Mouse (Mus musculus): ENCODE measurements around the gene Pdpk1. TPM values are rescaled to one million over a fixed set of nuclear protein-coding genes. Genes with fewer than 3 reads are reported as not detected.

Pdpk1 gene
- 10 to 100 TPM; 75.3 to 81.9 TPM for total RNA-seq (2021)

DNA sequence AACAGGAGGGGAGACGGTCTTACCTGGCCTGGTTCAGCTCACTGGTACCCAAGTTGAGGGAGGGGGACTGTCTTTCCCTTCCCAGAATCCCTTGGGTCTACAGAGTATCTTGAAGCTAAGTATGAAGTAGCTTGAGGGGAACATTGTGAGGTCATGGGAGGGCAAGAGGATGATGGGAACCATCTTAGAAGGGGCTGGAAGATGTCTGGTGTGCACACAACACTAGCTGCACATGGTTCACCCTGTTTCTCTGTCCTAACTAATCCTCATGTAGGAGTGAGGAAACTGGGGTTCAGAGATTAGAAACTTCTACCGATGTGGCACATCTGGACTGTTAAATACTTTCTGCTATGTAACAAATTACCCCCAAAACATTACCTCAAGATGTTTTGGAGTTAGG lies at the start of gene Pdpk1:
TSS of gene Pdpk1 (minus strand) at position 101 of the 400 bp plus-strand sequence.
- intact Hi-C loops (cut with DNase I), result no loop called here
- no peak for DNase-seq (ENCODE audit: extremely low spot score in 1 of 2, low spot score in 2 of 2)

DNA sequence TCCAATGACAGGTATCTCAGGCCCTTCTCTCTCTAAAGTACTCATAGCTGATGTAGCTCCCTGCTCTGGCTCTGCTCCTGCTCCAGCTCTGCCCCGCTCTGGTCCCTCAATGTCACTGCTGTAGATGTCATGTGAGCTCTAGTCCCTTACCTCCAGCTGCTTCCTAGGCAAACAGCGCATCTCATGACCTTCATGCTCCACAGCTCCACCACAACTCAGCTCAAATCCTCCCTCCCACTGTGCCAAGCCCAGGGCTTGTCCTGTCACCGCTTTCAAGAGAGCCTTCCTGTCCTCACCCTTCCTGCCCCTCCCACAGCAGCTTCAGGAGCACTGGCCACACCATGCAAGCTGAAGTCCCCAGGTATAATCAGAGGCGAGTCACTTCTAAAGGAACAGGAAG lies 49.0 kb upstream of the Pdpk1 start:
- intact Hi-C loops (cut with DNase I), result no loop called here
- DNase-seq (ENCODE audit: extremely low spot score in 1 of 2, low spot score in 2 of 2), result peak in 1 of 2 experiments; percentile 41

DNA sequence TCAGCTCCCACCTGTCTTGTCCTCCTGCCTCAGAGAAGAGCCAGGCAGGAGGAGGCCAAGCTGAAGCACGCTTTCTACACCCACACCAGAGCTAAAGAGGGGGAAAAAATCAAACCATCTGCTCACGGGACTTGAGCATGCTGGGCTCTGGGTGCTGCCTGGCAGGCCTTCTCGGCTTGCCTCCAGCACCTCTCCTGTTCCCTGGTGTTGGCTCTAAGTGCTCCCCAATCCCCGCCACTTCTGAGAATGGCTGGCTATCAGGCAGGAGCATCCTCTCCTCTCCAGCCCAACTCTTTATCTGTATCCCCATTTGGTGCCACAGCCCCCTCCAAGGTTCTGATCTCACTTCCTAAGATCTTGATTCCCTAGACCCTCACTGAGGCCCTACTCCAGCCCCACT lies 48.5 kb upstream of the Pdpk1 start:
- intact Hi-C loops (cut with DNase I), result no loop called here
- peak; percentile 48 to 51 for DNase-seq (ENCODE audit: extremely low spot score in 1 of 2, low spot score in 2 of 2)

GRCm38 (mm10) chr17:24197032-24197824 lies 46.5 kb upstream of the Pdpk1 start:
- peak; percentile 20 to 28 for DNase-seq (ENCODE audit: extremely low spot score in 1 of 2, low spot score in 2 of 2)
- intact Hi-C loops (cut with DNase I), result no loop called here

DNA sequence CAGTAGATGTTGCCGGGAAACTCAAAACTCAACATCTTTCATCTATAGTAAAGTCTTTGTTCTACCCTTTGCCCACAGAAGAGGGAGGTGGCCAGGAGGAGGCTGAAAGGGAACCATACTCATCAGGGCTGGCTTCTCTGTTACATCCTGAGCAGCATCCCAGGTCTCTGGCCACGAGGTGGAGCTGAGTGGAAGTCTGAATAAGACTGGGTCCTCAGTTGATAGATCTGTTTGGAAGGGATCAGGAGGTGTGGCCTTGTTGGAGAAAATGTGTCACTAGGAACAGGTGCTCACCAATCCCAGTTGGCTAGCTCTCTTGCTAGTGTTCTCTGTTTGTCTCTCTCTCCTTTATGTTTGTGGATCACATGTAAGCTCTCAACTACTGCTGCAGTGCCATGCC lies 44.6 kb upstream of the Pdpk1 start:
- peak in 1 of 2 experiments; percentile 11 for DNase-seq (ENCODE audit: extremely low spot score in 1 of 2, low spot score in 2 of 2)
- intact Hi-C loops (cut with DNase I), result no loop called here

DNA sequence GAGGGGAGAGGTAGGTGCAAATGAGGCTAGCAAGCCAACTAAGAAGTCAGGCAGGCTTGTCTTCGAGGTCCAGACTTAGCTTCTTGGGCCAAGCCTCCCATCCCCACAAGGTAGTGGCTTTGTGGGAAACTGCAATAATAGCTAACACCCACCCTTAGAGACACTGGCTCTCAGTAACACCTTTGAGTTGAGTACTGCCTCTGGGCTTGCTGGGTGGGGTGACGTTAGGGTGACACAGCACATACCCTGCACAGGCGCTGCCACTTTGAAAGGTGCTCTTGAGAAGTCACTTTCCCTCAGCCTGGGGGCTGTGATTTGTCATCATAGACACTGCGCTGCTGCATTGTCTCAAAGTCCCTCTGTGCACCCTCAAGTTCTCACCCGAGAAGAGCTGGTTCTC lies 43.0 kb upstream of the Pdpk1 start:
- intact Hi-C loops (cut with DNase I), result no loop called here
- peak in 1 of 2 experiments; percentile 10 for DNase-seq (ENCODE audit: extremely low spot score in 1 of 2, low spot score in 2 of 2)

- intact Hi-C loops (cut with DNase I), result no loop called here
- peak in 1 of 2 experiments; percentile 11 for DNase-seq (ENCODE audit: extremely low spot score in 1 of 2, low spot score in 2 of 2)
These were observed 42.5 kb upstream of the Pdpk1 start for GRCm38 (mm10) chr17:24193268-24193667.

DNA sequence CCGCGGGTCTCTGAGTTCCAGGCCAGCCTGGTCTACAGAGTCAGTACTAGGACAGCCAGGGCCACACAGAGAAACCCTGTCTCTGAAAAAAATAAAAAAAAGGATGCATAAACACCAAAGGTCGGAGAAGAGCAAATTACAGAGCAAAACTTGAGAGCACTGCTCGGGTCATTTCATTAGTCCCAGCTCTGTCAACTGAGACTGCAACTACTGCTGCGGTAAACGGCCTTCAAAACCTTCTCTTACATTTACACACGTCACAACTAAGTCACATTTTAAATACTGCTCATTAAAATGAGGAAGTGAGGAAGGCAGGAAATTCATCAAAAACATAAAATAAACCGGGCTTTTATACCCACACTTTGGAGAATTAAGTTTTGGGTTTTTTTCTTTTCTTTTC lies 42.1 kb upstream of the Pdpk1 start:
- intact Hi-C loops (cut with DNase I), result no loop called here
- DNase-seq (ENCODE audit: extremely low spot score in 1 of 2, low spot score in 2 of 2), result no peak

GRCm38 (mm10) chr17:24191481-24191880 lies 40.8 kb upstream of the Pdpk1 start:
- no peak for DNase-seq (ENCODE audit: extremely low spot score in 1 of 2, low spot score in 2 of 2)
- intact Hi-C loops (cut with DNase I), result no loop called here

DNA sequence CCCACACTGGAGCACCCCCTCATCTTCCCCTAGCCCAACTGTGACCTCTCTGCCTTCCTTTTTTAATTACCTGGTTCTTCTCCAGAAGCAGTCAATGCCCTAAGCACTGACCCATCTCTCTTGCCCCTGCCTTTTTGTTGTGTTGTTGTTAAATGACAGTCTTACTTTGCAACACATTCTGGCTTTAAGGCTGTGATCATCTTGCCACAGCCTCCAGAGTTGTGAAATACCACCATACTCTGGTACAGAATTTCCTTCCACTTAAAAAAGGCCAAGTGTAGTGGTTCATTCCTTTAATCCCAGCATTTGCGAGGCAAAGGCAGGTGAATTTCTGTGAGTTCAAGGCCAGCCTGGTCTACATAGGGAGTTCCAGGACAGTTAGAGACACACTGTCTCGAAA lies 40.2 kb upstream of the Pdpk1 start:
- intact Hi-C loops (cut with DNase I), result no loop called here
- no peak for DNase-seq (ENCODE audit: extremely low spot score in 1 of 2, low spot score in 2 of 2)

DNA sequence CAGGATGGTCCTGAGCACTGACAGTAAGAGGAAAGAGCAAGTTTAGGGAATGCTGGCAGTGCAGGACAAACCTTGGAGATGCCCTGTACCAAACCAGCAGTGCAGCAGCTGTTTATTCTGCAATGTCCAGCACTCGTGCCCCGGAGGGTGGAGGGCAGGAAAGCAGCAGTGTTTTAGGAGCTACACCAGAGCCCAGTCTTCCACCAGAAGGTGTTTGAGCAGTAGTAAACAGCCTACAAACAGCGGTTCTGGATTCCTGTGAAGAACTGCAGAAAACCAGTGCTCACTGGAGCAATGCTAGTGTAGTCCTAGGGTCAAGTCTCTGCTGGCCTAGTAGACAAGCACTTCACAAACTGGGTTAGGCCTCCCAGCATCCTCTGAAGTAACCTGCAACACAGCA lies 23.5 kb upstream of the Pdpk1 start:
- intact Hi-C loops (cut with DNase I), result loop anchor here (5.0 to 10.0 kb wide), 4 partner anchors 33 to 213 kb away; partner anchors contain the start of genes Abca17, Abca3, Ccnf and Ntn3
- peak in 1 of 2 experiments; percentile 12 for DNase-seq (ENCODE audit: extremely low spot score in 1 of 2, low spot score in 2 of 2)

GRCm38 (mm10) chr17:24173423-24173822 lies 22.7 kb upstream of the Pdpk1 start:
- intact Hi-C loops (cut with DNase I), result loop anchor here (5.0 to 10.0 kb wide), 4 partner anchors 34 to 214 kb away; partner anchors contain the start of genes Abca17, Abca3, Ccnf and Ntn3
- DNase-seq (ENCODE audit: extremely low spot score in 1 of 2, low spot score in 2 of 2), result peak; percentile 64 to 68

- intact Hi-C loops (cut with DNase I), result loop anchor here (5.0 to 10.0 kb wide), 4 partner anchors 36 to 216 kb away; partner anchors contain the start of genes Abca17, Abca3, Ccnf and Ntn3
- DNase-seq (ENCODE audit: extremely low spot score in 1 of 2, low spot score in 2 of 2), result peak in 1 of 2 experiments; percentile 8
These were observed 21.0 kb upstream of the Pdpk1 start for GRCm38 (mm10) chr17:24171738-24172137.

GRCm38 (mm10) chr17:24170729-24171128 lies 20.0 kb upstream of the Pdpk1 start:
- intact Hi-C loops (cut with DNase I), result loop anchor here (5.0 to 10.0 kb wide), 4 partner anchors 37 to 217 kb away; partner anchors contain the start of genes Abca17, Abca3, Ccnf and Ntn3
- DNase-seq (ENCODE audit: extremely low spot score in 1 of 2, low spot score in 2 of 2), result peak in 1 of 2 experiments; percentile 20

GRCm38 (mm10) chr17:24170125-24170524 lies 19.4 kb upstream of the Pdpk1 start:
- peak in 1 of 2 experiments; percentile 19 for DNase-seq (ENCODE audit: extremely low spot score in 1 of 2, low spot score in 2 of 2)
- intact Hi-C loops (cut with DNase I), result loop anchor here (5.0 to 10.0 kb wide), 4 partner anchors 37 to 217 kb away; partner anchors contain the start of genes Abca17, Abca3, Ccnf and Ntn3

DNA sequence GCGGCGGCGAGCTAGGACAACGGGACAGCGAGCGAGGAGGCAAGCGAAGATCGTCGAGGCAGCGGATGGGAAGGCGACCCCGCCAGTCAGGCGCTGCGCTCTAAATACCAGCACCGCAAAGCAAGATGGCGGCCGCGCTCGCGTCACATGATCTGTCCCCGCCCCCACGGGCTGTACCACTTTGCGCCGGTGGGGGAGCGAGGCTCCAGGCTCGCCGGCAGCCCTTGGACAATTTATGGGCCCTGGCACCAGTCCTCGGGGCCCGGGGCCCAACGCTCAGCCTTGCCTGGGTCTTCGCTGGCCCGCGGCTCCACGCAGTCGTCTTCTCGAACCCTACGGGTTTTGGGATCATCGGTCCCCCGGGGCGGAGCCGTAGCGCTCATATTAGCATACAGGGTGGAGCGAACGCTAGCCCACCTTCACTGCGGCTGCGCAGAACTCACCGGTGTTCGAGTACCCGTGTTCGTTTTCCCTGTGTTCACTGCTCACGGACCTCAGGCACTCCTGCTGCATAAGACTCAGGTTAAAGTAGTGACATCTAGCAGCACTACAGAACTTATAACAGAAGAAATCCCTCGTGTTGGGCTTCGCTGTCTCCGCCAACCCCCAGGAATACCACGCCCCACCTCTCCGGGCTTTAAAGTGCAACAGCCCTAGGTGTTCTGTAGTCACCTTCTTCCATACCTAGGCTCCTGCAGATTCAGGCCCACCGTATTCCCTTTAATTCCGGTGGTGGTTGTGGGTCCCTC lies 18.8 kb upstream of the Pdpk1 start, which contains the start of gene Atp6v0c:
TSS of gene Atp6v0c (minus strand) at position 386 of the 749 bp plus-strand sequence.
- intact Hi-C loops (cut with DNase I), result loop anchor here (5.0 to 10.0 kb wide), 4 partner anchors 38 to 218 kb away; partner anchors contain the start of genes Abca17, Abca3, Ccnf and Ntn3
- peak; percentile 93 to 96 for DNase-seq (ENCODE audit: extremely low spot score in 1 of 2, low spot score in 2 of 2)

- peak; percentile 68 to 86 for DNase-seq (ENCODE audit: extremely low spot score in 1 of 2, low spot score in 2 of 2)
- intact Hi-C loops (cut with DNase I), result no loop called here
These were observed 18.0 kb upstream of the Pdpk1 start for GRCm38 (mm10) chr17:24168590-24169277.

DNA sequence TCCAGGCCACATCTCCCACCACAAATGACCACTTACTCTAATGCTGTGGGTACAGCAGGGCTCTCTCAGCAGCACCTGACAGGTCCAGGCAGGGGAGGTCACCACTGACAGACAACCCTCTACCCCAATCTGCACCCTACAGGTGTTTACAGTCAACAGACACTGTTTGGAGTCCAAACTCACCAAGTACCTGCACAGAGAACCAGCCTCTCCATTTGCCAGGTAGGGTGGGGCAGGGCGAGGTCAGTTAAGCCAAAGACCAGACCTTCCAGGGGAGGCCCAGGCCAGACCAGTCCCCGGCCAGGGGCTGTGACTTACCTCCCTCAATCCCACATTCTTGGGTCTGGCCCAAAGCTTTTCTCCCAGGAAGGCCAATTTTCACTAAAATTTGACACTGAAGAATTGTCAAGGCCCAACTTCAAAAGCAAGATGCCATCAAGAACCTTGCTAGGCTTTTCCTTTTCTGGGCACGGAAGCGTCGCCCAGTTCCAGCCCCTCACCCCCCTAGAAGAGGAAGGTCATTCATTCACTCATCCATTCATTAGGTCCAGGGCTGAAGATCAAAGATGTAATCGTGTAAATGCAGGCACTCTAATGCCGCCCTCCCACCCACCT lies 17.3 kb upstream of the Pdpk1 start:
- intact Hi-C loops (cut with DNase I), result no loop called here
- peak in 1 of 2 experiments; percentile 29 for DNase-seq (ENCODE audit: extremely low spot score in 1 of 2, low spot score in 2 of 2)
